Mouse (Mus musculus) adrenal gland (tissue): ENCODE measurements around the gene Pax3.

ENCODE experiments used
- intact Hi-C: fragments of 180-260 bp; cut with DNase I; formaldehyde crosslinking; loops from one replicate; pipeline ENCODE4 v1.15.1; 2025

The Pax3 gene

DNA sequence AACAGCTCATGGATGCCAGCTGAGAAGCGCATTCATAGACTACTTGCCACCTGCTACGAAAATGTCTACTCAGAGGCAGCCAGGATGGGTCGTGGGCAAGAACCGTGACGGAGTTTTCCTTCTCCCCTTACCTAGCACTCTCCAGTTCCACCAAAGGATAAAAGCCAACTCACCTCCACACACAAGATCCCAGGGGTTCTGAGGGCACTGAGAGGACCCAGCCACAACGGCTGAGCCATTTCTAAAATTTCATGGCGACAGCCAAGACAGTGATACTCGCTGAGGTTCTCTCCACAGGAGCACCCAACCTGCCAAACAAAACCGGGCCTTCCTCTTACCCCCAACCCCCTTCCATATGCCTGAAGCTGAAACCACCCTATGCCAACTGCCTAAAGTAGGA lies 2.3 kb upstream of the Pax3 start:
- intact Hi-C loops: no loop called here

- intact Hi-C loops: no loop called here
Measured at GRCm38 (mm10) chr1:78198319-78198940, 1.5 kb upstream of the Pax3 start.

- intact Hi-C loops: no loop called here
Measured at GRCm38 (mm10) chr1:78197351-78198234, 659 bp upstream of the Pax3 start.

DNA sequence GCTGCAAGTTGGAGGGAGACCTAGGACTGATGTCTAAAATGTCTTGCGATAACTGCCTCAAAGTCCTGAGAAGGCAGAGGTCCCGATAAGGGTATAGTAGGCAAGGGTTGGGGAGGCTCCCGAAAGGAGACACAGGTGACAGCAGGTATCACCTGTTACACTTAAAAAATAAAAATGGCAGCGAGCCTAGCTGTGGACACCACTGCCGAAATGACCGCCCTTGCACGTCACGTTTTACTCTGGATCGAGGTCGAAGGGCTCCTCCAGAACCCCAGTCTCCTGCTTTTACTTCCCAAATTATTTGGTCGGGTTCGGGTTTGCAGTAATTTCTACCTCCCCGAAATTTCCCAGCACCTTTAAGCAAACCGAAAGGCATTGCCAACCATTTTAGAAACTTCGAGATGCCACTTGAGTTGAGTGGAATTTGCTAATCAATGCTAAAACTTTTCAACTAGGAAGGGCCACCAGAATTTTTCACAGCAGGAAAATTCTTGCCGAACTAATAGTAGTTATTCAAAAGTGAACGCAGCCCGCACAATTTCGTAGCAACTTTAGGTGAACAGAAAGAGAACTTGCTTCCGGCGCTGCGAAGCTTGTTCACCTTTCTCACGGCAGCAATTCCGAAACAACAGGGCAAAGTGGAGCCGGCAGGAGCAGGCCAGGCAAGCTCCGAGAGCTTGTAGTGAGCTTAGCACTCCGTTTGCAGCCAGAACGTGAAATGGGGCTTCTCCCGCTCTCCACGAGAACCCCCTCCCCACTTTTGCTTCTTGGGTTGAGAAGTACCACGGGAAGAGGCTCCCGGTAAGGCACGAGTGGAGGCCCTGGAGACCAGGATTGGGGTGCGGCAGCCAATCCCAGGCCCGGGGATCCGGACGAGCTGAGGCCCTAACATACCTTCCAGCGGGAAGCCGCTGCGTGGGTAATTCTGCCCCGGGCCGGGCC lies 892 bp downstream of the Pax3 start:
- intact Hi-C loops: no loop called here

- intact Hi-C loops: no loop called here
Measured at GRCm38 (mm10) chr1:78195145-78195544, 1.8 kb downstream of the Pax3 start.

DNA sequence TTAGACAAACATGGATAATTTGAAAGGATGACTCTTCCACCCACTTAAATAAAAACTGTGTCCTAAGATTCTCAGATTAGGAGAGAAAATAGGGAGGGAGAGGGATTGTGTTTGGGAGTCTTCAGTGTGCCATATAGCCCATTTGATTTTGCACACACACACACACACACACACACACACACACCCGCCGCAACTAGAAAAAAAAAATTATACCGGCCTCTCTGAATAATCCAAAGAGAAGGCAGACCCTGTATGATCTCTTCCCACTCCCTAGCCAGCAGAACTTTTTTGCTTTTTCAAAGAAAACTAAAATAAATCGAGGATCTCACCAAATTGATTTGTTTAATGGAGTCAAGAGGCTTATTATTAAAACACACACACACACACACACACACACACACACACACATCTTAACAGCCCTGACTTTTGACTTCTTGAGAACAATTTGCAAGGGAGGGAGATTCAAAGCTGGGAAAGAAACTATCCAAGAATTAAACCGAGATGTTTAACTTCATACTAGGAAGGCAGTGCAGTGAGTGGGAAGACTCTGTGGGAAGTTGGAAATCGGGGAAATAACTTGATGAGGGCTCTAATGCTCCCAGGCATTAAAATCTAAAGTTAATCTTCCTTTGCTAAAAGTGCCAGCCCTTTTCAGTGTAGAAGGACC lies 2.4 kb downstream of the Pax3 start:
- intact Hi-C loops: no loop called here

- intact Hi-C loops: no loop called here
Measured at GRCm38 (mm10) chr1:78193465-78193991, 3.4 kb downstream of the Pax3 start.

- intact Hi-C loops: no loop called here
Measured at GRCm38 (mm10) chr1:78192746-78193464, 4.0 kb downstream of the Pax3 start.

- intact Hi-C loops: no loop called here
Measured at GRCm38 (mm10) chr1:78192217-78192735, 4.7 kb downstream of the Pax3 start.

- intact Hi-C loops: no loop called here
Measured at GRCm38 (mm10) chr1:78191761-78192160, 5.2 kb downstream of the Pax3 start.

DNA sequence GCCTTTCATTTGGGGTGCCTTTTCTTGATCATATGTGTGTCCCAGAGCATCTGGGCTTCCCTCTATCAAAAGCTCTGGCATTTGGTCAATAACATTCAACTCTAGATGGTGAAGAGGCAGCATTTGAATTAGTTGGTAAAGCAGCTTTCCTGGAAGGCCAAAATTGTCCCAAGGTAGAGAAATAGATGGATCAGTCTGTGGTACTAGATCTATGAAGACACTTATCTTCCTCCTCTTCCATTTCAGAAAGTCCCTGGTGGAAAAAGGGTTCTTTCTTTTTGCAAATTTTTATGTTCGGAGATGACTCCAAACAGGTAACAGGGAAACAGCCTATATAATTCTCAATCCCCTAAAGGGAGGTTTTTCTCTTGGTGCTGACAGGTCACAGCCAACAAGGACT lies 5.6 kb downstream of the Pax3 start:
- intact Hi-C loops: no loop called here

- intact Hi-C loops: no loop called here
Measured at GRCm38 (mm10) chr1:78190386-78191111, 6.4 kb downstream of the Pax3 start.

- intact Hi-C loops: no loop called here
Measured at GRCm38 (mm10) chr1:78189501-78190345, 7.2 kb downstream of the Pax3 start.

- intact Hi-C loops: no loop called here
Measured at GRCm38 (mm10) chr1:78189016-78189415, 7.9 kb downstream of the Pax3 start.

GRCm38 (mm10) chr1:78188299-78188698 lies 8.6 kb downstream of the Pax3 start:
- intact Hi-C loops: no loop called here

DNA sequence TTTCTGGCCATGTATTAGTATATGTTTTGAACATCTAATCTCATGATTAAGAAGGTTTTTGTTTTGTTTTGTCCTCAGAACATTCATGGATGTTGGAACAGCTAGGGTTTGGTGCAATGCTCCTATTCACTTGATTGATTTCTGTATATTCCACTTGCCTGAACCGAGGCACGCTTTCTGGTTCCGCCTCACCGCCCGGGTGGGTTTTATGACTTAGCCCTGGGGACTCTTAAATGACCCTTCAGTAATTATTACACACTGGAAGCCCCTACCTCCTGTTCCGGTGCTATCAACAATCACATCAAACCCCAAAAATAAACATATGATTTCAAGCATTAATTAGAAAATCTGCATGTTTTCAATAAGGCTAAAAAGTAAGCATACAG lies 9.2 kb downstream of the Pax3 start:
- intact Hi-C loops: no loop called here

GRCm38 (mm10) chr1:78187122-78187787 lies 9.7 kb downstream of the Pax3 start:
- intact Hi-C loops: no loop called here

- intact Hi-C loops: no loop called here
Measured at GRCm38 (mm10) chr1:78182954-78183353, 14.0 kb downstream of the Pax3 start.
